In genomic region chr14:23650126-23650525, GRCm38 (mm10) we compare ENCODE assay signal across 15 mouse cellular contexts.
"Had no signal": no experiment of that assay in that cellular context is flagged by ENCODE, and none has a peak within 500 bp of the region (broad histone marks: within the 10 kb centered on the region; RNA-seq: fewer than 3 reads in every experiment).

No protein-coding gene starts in this region.

- H3K27me3 ChIP-seq: liver, embryonic 13.5 days had no signal

- DNase-seq: kidney, postnatal 10 days; kidney, postnatal 36 days; layer of hippocampus, postnatal 36 days; liver, embryonic 13.5 days; lung, adult 2 months; lung, postnatal 14 days; lung, postnatal 4 days; midbrain, embryonic 14.5 days; thymus, adult 2 months; thymus, postnatal 14 days; thymus, postnatal 4 days had no signal

- H3K27ac ChIP-seq: left cerebral cortex, adult 2 months; liver, embryonic 13.5 days; stomach, postnatal 0 days had no signal

- H3K4me3 ChIP-seq: left cerebral cortex, adult 2 months; liver, embryonic 13.5 days; myocyte had no signal

- H3K9me3 ChIP-seq: liver, embryonic 13.5 days had no signal

- H3K4me2 ChIP-seq: liver, embryonic 13.5 days; midbrain, embryonic 11.5 days had no signal

- H3K9ac ChIP-seq: liver, embryonic 13.5 days had no signal

- H3K36me3 ChIP-seq: liver, embryonic 13.5 days had no signal

- H3K4me1 ChIP-seq: liver, embryonic 13.5 days had no signal
